Mouse (Mus musculus) left cerebral cortex, postnatal 10 days (tissue): ENCODE results near the gene Rcor1. TPM values are rescaled to one million over a fixed set of nuclear protein-coding genes. Genes with fewer than 3 reads are reported as not detected.

Experiments used
- DNase-seq, 2 experiments: peaks; one replicate each; pipeline ENCODE4 v3.0.0; 2021 to 2022; ENCODE audit warnings: low spot score in 2 of 2, mixed read lengths in 1 of 2; ENCODE audit errors: extremely low spot score in 1 of 2
- intact Hi-C: fragments of 180-260 bp; cut with DNase I; formaldehyde crosslinking; loops from one replicate; pipeline ENCODE4 v1.15.1; 2025
- total RNA-seq, 2 experiments: library from RNA; stranded (reverse); gene quantifications; 2 replicates each; pipeline ENCODE4 v1.2.3; 2021

Gene Rcor1
- total RNA-seq, 2 experiments from 2014 or later, result 18.0 to 18.3 TPM

DNA sequence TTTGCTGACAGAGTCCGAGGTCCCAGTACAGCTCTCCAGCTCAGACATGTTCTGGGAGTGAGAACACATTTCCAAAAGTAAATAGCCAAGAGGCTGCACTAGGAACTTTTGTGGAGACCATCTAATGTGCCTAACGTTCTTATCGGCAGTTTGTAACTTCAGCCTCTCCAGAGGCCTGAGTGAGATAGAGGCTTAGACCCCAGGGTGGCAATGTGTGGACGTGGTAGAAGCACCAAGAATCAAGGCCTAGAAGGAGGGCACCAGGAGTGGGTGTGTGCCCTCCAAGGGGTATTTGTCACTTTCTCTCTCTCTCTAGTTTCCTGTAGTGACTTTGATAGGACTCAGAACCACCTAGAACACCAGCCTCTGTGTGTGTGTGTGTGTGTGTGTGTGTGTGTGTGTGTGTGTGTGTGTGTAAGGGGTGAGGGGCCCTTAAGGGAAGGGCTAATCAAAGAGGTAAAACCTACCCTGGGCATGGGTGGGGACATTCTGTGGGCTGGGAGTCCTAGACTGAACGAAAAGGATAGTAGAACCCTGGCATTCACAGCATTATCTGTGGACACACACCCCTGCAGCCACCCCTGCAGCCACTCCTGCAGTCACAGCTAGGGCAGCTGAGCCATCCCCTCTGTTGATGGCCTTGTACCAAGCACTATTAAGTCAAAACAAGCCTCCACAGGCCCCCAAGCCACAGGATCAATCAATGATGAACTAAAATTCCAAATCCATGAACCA lies 112.4 kb downstream of the Rcor1 start:
- no peak for DNase-seq
- intact Hi-C loops, result no loop called here

DNA sequence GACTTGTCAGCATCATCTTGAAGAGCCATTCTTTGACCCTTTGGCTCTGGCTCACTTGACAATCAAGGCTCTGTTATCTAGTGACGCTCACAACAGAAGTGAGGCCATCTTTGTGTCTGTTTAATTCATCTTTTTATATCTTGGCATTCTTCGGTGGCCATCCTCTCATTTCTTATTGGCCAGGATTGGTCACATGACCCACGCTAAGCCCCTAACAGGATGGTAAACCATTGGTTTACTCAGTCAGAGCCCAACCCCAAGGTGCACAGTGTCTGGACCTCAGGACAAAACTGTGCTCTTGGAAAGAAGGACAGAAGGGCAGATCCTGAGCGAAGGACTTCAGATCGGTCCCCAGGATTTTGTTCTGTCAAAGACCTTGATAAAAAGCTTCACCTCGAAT lies 113.4 kb downstream of the Rcor1 start:
- no peak for DNase-seq
- intact Hi-C loops, result no loop called here

DNA sequence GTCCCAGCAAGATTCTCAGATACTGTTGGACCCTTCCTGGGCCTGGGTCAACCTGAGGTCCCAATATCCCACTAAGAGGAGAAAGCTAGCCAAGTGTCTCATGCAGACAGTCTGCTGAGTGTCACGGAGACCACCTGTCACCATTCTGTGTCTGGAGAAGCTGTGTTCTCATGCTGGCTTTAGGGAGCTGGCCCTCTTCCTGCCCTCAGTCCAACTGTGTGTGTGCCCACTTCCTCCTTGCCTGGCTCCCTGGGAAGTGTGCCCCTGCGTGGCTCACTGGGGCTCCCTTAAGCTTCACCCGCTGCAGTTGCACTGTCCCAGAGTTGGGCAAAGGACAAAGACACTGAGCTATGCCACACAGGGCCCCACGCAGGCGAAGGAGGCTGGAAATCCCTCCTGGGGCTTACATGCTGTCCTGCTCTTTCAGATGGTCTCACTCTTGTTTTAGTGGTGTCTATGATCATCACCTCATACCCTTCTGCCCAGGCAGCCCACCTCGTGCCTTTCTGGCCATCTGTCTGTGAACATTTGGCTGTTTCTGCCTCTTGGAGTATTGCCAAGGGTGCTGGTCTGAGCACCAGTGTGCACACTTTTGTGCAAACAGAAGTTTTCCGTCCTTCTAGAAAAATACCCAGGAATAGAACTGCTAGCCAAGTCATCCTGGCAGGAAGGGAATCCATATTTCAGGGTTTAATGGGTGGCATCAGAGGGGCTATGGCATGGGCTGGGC lies 114.0 kb downstream of the Rcor1 start:
- DNase-seq, result no peak
- intact Hi-C loops, result no loop called here

DNA sequence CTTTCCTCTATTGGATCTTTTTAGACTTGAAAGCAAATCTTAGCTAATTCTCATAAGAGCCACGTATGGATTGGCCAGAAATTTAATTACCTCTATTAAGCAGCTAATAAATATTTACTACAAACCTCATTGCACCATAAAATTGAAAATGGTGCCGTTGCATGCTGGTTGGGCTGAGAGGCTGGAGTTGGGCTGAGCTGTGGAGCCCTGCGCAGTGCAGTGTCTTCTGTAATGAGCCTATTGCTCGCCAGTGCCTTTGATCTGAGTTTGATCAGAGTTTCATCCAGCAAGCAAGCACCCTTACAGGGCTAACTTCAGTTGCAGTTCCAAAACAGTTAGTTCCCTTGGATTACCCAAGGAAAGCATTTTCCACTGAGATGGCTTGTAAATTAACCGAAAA lies 114.8 kb downstream of the Rcor1 start:
- DNase-seq, result no peak
- intact Hi-C loops, result no loop called here

DNA sequence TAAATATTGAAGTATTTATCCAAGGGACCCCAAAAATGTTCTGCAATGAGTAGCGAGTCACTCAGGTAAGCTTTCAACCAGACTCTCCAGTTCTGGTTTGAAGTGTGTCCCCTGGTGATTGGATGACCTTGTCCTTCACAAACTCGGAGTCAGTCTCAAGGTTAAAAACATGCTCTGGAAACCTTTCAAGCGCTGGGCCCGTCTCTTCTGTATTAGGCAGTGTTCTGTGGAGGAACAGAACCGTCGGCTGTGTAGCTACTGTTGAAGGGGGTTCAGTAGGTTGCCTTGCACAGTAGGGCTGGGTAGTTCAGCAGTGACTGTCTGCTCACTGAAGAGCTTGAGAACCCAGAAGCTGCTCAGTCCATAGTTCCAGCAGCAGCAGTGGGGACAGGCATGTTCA lies 115.5 kb downstream of the Rcor1 start:
- intact Hi-C loops, result no loop called here
- DNase-seq, result no peak

DNA sequence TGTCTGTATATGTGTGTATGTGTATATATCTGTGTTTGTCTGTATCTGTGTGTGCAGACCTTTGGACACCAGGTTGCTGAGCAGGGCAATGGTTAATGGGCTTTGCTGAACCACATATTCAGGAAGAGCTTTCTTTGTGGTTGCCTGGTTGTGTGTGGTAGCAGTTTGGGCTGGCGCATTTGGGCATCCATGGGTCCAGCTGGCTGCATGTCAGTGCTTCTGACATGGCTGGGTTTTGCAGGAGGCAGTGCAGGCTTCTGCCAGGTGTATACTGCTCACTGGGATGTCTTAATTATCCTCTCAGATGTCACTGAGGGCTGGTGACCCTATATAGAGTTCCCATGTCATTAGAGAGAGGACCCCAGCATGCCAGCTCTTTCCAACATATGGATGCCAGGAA lies 116.6 kb downstream of the Rcor1 start:
- intact Hi-C loops, result no loop called here
- peak in 1 of 2 experiments; percentile 13 for DNase-seq

DNA sequence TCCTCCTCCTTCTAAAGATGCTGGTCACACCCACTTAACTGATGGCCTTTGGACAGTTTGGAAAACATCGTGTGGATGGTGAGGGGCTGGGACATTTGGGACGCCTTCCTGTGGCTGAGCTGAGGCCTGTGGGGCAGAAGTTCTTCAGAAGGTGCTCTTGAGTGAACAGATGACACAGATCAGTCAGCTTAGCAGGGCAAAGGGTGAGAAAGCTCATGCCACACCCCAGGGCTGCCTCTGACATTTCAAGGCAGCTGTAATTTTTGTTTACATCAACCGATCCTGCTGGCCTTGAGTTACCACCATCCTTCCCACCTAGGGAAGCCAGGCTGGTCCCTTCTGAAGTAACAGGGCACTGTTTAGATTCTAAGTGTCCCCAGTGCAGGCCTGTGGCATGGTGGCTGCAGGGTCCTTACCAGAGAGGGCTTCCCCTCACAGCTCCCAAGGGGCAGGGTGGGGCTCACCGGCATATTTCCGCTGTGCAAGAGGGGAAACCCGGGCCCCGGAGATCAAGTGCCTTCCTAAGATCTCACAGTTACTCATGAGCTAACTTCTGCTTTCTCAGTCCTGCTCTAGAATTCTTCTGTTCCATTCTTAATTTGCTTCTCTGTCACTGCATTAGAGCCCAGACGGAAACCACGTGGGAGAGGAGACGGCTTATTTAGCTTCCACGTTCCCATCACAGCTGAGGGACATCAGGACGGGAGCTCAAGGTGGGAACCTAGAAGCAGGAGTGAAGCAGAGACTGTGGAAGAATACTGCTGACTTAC lies 120.7 kb downstream of the Rcor1 start:
- intact Hi-C loops, result no loop called here
- peak in 1 of 2 experiments; percentile 37 for DNase-seq

DNA sequence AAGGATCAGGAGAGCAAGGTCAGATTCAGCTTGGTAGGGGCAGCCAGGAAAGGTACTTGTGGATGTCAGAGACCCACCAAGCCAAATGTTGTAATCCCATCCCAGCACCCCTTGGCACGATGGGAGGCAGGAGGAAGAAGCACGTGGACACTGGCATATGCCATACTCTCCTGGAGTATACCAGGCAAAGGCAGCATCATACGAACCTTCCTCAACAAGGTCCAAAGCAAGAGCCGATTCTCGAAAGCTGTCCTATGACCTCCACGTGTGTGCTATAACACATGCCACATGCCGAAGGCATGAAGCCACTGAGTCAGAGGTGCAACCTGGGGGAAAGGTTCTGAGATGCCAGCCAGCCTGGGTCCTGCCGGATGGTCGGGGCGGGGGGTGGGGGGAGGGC lies 121.7 kb downstream of the Rcor1 start:
- DNase-seq, result no peak
- intact Hi-C loops, result no loop called here

DNA sequence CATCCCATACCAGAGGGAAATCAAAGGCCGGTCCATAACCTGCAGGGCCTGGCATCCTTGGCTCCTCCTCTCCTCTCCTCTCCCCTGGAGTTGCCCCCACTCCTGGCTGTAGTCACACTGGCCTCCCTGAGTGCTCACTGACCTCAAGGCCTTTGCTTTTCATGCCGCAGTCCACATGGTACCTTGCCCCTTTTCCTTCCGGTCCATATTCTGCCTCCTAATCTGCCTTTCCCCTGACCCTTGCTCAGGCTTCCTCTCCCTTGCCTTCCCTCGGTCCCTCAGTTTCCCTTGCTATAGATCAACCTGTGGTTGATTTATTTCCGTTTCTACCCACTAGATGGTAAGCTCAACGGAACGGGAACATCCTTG lies 122.8 kb downstream of the Rcor1 start:
- intact Hi-C loops, result no loop called here
- DNase-seq, result no peak

DNA sequence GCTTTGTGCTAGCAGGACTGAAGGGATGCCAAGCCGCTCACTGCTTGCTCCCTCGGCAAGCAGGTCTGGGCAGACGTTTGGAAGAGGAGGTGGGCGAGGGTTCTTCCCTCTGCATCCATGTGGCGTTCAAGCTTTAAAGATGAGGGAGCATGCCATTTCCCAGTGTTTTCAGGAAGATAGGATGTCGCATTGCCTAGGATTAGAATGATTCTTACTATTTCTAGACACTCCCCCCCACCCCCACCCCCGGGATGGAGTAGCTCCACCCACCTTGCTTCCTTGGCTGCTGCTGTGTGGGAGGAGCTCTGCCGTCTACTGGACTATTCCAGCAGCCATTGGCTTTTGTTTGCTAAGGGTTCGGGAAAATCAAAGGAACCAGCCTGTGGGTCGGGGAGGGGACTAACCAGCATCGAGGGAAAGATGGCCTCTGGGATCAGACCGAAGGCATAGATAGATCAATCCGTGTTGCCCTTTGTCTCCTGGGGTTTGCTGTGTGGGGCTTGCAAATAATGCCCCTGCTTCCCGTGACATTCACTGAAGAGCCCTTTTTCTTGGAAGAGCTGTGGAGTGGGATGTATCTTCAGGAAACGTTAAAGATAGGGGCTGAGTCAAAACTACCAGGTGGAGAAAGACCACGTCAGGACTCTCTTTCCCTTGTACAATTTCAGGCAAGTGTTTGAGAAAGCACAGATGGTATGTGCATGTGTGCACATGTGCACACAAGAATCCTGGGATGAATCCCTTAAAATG lies 123.3 kb downstream of the Rcor1 start:
- intact Hi-C loops, result no loop called here
- peak; percentile 57 to 72 for DNase-seq

DNA sequence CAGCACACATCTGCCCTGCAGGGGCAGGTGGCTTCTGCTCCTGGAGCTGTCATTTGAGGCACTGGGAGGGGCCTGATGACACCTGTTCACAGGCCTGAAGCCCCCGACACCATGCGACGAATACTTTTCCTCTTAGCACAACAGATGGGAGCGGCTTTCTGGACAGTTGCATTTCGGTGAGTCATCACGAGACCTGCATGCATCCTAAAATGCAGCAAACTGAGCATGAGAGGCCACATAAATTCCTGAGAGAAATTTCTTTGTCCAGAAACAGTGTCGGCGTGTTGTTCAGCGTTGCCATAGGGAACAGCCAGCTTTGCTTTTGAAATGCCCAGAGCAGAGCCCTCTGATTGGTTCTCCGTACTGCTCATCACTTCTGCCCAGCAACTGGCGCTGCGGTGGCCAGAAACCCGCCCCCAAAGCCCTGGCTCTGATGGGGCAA lies 125.2 kb downstream of the Rcor1 start:
- intact Hi-C loops, result no loop called here
- DNase-seq, result peak; percentile 93 to 94

DNA sequence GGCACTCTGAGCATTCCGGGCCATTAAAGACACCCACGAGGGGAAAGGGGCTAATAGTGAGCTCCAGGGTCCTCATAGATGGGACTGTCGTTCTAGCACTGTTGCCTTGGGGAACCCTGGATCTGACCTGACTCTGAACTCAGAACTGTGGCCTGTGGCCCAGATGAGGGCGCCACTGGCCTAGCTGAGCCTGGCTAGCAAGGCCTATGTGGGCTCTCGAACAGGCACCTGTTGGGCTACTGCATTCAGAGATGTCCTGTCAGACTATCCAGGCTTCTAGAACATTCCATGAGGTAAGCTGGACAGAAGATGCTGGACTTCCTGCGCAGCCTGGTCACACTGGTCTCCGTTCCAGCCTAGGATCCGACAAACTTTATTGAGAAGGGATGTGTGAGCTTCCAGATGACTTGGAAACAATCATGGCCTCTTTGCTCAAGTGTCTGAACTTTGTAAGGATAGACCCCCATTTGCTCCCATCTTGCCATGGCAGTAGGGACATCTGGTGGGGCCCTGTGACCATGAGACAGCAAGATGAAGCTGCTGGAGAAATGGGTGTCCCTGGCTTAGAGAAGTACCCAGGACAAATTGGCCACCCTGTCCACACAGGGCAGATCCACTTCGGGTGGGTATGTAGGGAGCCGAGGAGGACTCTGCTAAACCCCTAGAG lies 126.1 kb downstream of the Rcor1 start:
- DNase-seq, result peak in 1 of 2 experiments; percentile 59
- intact Hi-C loops, result loop anchor here (5.0 kb wide), 2 partner anchors 78 to 82 kb away; no protein-coding TSS in a partner anchor

Other genes with a start within 250 kb of the Rcor1 start
- gene Mok, start 198.4 kb upstream of the Rcor1 start, total RNA-seq, result 10 to 100 TPM; 11.9 to 13.5 TPM
- gene Zfp839, start 189.1 kb upstream of the Rcor1 start, total RNA-seq, result 1 to 10 TPM; 8.6 to 8.9 TPM
- gene Cinp, start 150.2 kb upstream of the Rcor1 start, total RNA-seq, result 100 to 1,000 TPM in 1 of 2 experiments, 10 to 100 TPM in 1; 89.1 to 106 TPM
- gene Tecpr2, start 150.1 kb upstream of the Rcor1 start, total RNA-seq, result 10 to 100 TPM; 35.1 to 36.2 TPM
- 1 to 10 TPM; 9.7 to 9.9 TPM for gene Ankrd9, start 60.3 kb upstream of the Rcor1 start, total RNA-seq
- 10 to 100 TPM; 70.2 to 71.9 TPM for gene Traf3, start 127.0 kb downstream of the Rcor1 start, total RNA-seq
- not detected for gene 4930595D18Rik, start 145.1 kb downstream of the Rcor1 start, total RNA-seq
- gene Amn, start 231.7 kb downstream of the Rcor1 start, total RNA-seq, result 10 to 100 TPM; 24.5 to 29.4 TPM